Mouse (Mus musculus) E14TG2a.4 (cell line): Measurements from ENCODE around the gene Rabif.

Experiments used
- CTCF ChIP-seq: conservative IDR thresholded peaks from 2 replicates; pipeline ENCODE4 v1.5.1; 2014; ENCODE audit warnings: low read length
- NANOG ChIP-seq: IDR thresholded peaks from 2 replicates; pipeline ENCODE4 v1.6.1; 2014; ENCODE audit warnings: borderline replicate concordance, low read length, mixed read lengths

DNA sequence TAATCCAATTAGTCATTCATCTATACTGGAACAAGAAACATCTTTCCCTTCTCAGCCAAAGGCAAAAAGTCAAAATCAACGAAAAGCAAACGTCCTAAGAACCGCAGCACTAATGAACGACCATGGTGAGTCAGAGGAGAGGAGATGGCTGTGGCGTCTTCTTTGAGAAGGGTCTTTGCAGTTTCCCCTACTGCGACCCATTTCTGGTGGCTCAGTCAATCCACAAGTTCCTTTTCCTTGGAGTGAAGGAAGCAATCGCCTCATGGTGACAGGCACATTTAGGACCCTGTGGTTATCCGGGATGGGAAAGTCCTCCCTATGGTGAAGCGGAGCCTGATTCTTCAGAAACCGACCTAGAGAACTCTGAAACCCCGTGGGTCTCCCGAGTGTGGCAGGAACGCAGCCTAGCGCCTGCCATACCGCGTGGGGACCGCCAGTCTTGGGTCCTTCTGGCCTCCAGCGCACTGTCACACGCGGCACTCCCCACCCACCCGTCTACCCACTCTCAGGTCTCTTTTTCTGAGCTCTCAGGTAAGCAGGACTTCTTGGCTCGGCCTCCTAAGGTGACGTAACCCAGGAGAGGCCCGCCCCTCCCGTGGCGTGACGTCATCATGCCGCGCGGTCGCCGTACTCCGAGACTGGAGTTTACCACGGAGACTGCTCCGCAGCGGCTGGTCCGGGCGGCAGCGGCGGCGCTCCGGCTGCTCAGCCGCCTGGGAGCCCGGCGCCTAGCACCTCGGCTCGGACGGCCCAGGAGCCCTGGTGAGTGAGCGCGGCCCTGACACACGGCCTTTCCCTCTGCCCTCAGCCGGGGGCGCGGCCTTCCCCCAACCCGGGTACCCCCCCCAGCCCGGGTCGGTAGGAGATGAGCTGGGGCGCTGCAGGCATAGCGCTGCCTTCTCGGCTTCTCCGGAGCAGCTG lies 39.3 kb upstream of the Rabif start, which contains the start of gene Klhl12:
- TF ChIP-seq CTCF (no peak), NANOG (no peak)
